Mouse (Mus musculus): Measurements from ENCODE around the gene Dppa5a. TPM values are rescaled to one million over a fixed set of nuclear protein-coding genes. Genes with fewer than 3 reads are reported as not detected.
"Not testable (repeated sequence)": the region's sequence is repeated elsewhere in the genome, so short reads cannot be mapped to it uniquely, and the experiment has no call there.

Gene Dppa5a
- 0.41 and 0.72 TPM in 2 replicates for polyA plus RNA-seq (2014; fragmentation: Nextera tagmentation; extraction: Ambion mirVana)

GRCm38 (mm10) chr9:78367959-78368358, at the start of gene Dppa5a:
Dppa5a (minus strand) TSS chr9:78368177.
- WGBS = 92% methylated on average over 16 of the region's 16 CpGs
- ATAC-seq (ENCODE audit: insufficient read depth, low FRiP score, low TSS enrichment); H3K4me3 ChIP-seq (ENCODE audit: low read depth, low read length): not testable (repeated sequence)

GRCm38 (mm10) chr9:78401596-78401995, 33.6 kb upstream of the Dppa5a start:
- H3K27me3 ChIP-seq (ENCODE audit: control insufficient read depth, insufficient read depth, low read length) = peaks cover 5% of the 10 kb centered on the region
- no peak overlapping the region for H3K27ac ChIP-seq (ENCODE audit: low read depth, low read length)
- H3K4me2 ChIP-seq (ENCODE audit: low read depth) = no peak overlapping the region
- ATAC-seq (ENCODE audit: insufficient read depth, low FRiP score, low TSS enrichment) = no peak
- DNase-seq (ENCODE audit: low spot score) = no peak
- 89% methylated on average over 7 of the region's 7 CpGs for WGBS
- H3K4me3 ChIP-seq (ENCODE audit: low read depth, low read length) = no peak overlapping the region
- no peak overlapping the region for H3K9ac ChIP-seq (ENCODE audit: low read length)
- no peaks in the 10 kb centered on the region for H3K4me1 ChIP-seq (ENCODE audit: control insufficient read depth, insufficient read depth, low read length)
- H3K9me3 ChIP-seq (ENCODE audit: control insufficient read depth, low read length) = no peaks in the 10 kb centered on the region
- H3K36me3 ChIP-seq (ENCODE audit: control insufficient read depth, insufficient read depth, low read length) = no peaks in the 10 kb centered on the region

More at GRCm38 (mm10) chr9:78367959-78368358, at the start of gene Dppa5a:
- H3K4me1 ChIP-seq (ENCODE audit: control insufficient read depth, insufficient read depth, low read length); H3K9me3 ChIP-seq (ENCODE audit: control insufficient read depth, low read length); DNase-seq (ENCODE audit: low spot score); H3K9ac ChIP-seq (ENCODE audit: low read length); H3K27ac ChIP-seq (ENCODE audit: low read depth, low read length); H3K4me2 ChIP-seq (ENCODE audit: low read depth); H3K27me3 ChIP-seq (ENCODE audit: control insufficient read depth, insufficient read depth, low read length); H3K36me3 ChIP-seq (ENCODE audit: control insufficient read depth, insufficient read depth, low read length): not testable (repeated sequence)

DNA sequence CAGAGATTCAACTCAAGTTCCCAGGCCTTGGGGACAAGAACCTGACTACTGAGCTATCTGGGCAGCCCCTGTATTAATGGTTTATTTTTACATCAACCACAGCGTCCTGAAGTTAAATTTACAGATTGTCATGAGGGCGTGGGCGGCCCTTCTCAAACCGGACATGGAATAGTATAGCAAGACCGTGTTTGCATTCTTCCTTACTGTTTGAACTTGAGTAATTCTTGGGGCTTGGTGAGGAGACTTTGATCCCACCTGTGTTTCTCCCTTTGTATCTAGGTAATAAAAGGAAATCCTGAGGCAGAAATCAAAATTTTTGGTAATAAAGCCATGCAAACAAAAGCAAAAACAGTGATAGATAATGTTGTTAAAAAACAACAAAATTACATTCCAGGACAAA, 32.6 kb upstream of the Dppa5a start:
- no peaks in the 10 kb centered on the region for H3K36me3 ChIP-seq (ENCODE audit: control insufficient read depth, insufficient read depth, low read length)
- no peak overlapping the region for H3K9ac ChIP-seq (ENCODE audit: low read length)
- no peak for ATAC-seq (ENCODE audit: insufficient read depth, low FRiP score, low TSS enrichment)
- 86% methylated on average over 5 of the region's 5 CpGs for WGBS
- DNase-seq (ENCODE audit: low spot score) = no peak
- 0 out of 2 replicates have a peak, but pooled peaks cover 4% of the 10 kb centered on the region for H3K4me1 ChIP-seq (ENCODE audit: control insufficient read depth, insufficient read depth, low read length)
- peaks cover 15% of the 10 kb centered on the region for H3K27me3 ChIP-seq (ENCODE audit: control insufficient read depth, insufficient read depth, low read length)
- no peak overlapping the region for H3K4me3 ChIP-seq (ENCODE audit: low read depth, low read length)
- no peak overlapping the region for H3K4me2 ChIP-seq (ENCODE audit: low read depth)
- no peak overlapping the region for H3K27ac ChIP-seq (ENCODE audit: low read depth, low read length)
- H3K9me3 ChIP-seq (ENCODE audit: control insufficient read depth, low read length) = no peaks in the 10 kb centered on the region

DNA sequence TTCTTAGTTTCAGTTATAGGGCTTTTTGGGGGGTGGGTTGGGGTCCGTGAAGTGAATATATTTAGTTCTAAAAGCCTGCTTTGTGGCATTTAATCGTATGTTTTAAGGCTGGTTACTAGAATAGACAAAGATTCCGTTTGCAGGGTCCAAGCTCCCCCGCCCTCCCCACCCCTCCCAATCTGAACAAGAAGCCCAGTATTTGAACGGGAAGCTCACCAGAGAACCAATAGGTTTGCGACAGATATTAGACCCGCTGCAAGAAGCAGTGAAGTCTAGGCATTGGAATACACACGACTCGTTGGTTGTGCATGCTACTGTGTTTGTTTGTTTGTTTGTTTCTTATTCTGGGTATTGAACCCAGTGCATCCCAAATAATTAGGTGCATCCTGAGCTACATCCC, 28.5 kb upstream of the Dppa5a start:
- no peak for DNase-seq (ENCODE audit: low spot score)
- no peaks in the 10 kb centered on the region for H3K9me3 ChIP-seq (ENCODE audit: control insufficient read depth, low read length)
- ATAC-seq (ENCODE audit: insufficient read depth, low FRiP score, low TSS enrichment) = no peak
- H3K27ac ChIP-seq (ENCODE audit: low read depth, low read length) = no peak overlapping the region
- H3K36me3 ChIP-seq (ENCODE audit: control insufficient read depth, insufficient read depth, low read length) = no peaks in the 10 kb centered on the region
- H3K4me2 ChIP-seq (ENCODE audit: low read depth) = no peak overlapping the region; the same call in 1 of the 2 replicates
- WGBS = 63% methylated on average over 9 of the region's 9 CpGs
- no peak overlapping the region for H3K9ac ChIP-seq (ENCODE audit: low read length)
- 0 out of 2 replicates have a peak, but pooled peaks cover 4% of the 10 kb centered on the region for H3K4me1 ChIP-seq (ENCODE audit: control insufficient read depth, insufficient read depth, low read length)
- H3K4me3 ChIP-seq (ENCODE audit: low read depth, low read length) = no peak overlapping the region
- H3K27me3 ChIP-seq (ENCODE audit: control insufficient read depth, insufficient read depth, low read length) = peaks cover 35% of the 10 kb centered on the region

- WGBS = 3% methylated on average over 76 of the region's 93 CpGs
These were observed 27.8 kb upstream of the Dppa5a start, which contains the start of gene Ddx43 for GRCm38 (mm10) chr9:78395630-78396351. Ddx43 (plus strand) TSS chr9:78395777.

GRCm38 (mm10) chr9:78395244-78395629, 27.3 kb upstream of the Dppa5a start:
- no peak overlapping the region for H3K9ac ChIP-seq (ENCODE audit: low read length)
- WGBS = 38% methylated on average over 11 of the region's 11 CpGs
- DNase-seq (ENCODE audit: low spot score) = no peak
- ATAC-seq (ENCODE audit: insufficient read depth, low FRiP score, low TSS enrichment) = no peak
- no peak overlapping the region for H3K27ac ChIP-seq (ENCODE audit: low read depth, low read length)
- peak overlapping the region; percentile 42 for H3K4me2 ChIP-seq (ENCODE audit: low read depth)
- peaks cover 35% of the 10 kb centered on the region for H3K27me3 ChIP-seq (ENCODE audit: control insufficient read depth, insufficient read depth, low read length)
- H3K4me3 ChIP-seq (ENCODE audit: low read depth, low read length) = peak overlapping the region; percentile 28; the same call in 1 of the 2 replicates
- H3K9me3 ChIP-seq (ENCODE audit: control insufficient read depth, low read length) = no peaks in the 10 kb centered on the region
- 0 out of 2 replicates have a peak, but pooled peaks cover 4% of the 10 kb centered on the region for H3K4me1 ChIP-seq (ENCODE audit: control insufficient read depth, insufficient read depth, low read length)
- no peaks in the 10 kb centered on the region for H3K36me3 ChIP-seq (ENCODE audit: control insufficient read depth, insufficient read depth, low read length)

More at GRCm38 (mm10) chr9:78395630-78396351, 27.8 kb upstream of the Dppa5a start, which contains the start of gene Ddx43:
- peaks cover 35% of the 10 kb centered on the region for H3K27me3 ChIP-seq (ENCODE audit: control insufficient read depth, insufficient read depth, low read length)
- H3K27ac ChIP-seq (ENCODE audit: low read depth, low read length) = no peak within 1 kb of the TSS
- DNase-seq (ENCODE audit: low spot score) (peak; percentile 88), ATAC-seq (ENCODE audit: insufficient read depth, low FRiP score, low TSS enrichment) (peak; percentile 97)
- H3K36me3 ChIP-seq (ENCODE audit: control insufficient read depth, insufficient read depth, low read length) = no peaks in the 10 kb centered on the region
- H3K9me3 ChIP-seq (ENCODE audit: control insufficient read depth, low read length) = no peaks in the 10 kb centered on the region
- H3K9ac ChIP-seq (ENCODE audit: low read length) = peak within 1 kb of the TSS; percentile 35
- H3K4me1 ChIP-seq (ENCODE audit: control insufficient read depth, insufficient read depth, low read length) = 0 out of 2 replicates have a peak, but pooled peaks cover 4% of the 10 kb centered on the region
- H3K4me2 ChIP-seq (ENCODE audit: low read depth) = peak within 1 kb of the TSS; percentile 42
- H3K4me3 ChIP-seq (ENCODE audit: low read depth, low read length) = peak within 1 kb of the TSS; percentile 28

- no peak for DNase-seq (ENCODE audit: low spot score)
- Histone ChIP-seq H3K4me3 (ENCODE audit: low read depth, low read length) (no peak overlapping the region), H3K4me1 (ENCODE audit: control insufficient read depth, insufficient read depth, low read length) (0 out of 2 replicates have a peak, but pooled peaks cover 4% of the 10 kb centered on the region), H3K27ac (ENCODE audit: low read depth, low read length) (no peak overlapping the region), H3K9me3 (ENCODE audit: control insufficient read depth, low read length) (no peaks in the 10 kb centered on the region), H3K4me2 (ENCODE audit: low read depth) (no peak overlapping the region), H3K27me3 (ENCODE audit: control insufficient read depth, insufficient read depth, low read length) (peaks cover 35% of the 10 kb centered on the region), H3K9ac (ENCODE audit: low read length) (no peak overlapping the region), H3K36me3 (ENCODE audit: control insufficient read depth, insufficient read depth, low read length) (no peaks in the 10 kb centered on the region)
- no peak for ATAC-seq (ENCODE audit: insufficient read depth, low FRiP score, low TSS enrichment)
- 60% methylated on average over 7 of the region's 7 CpGs for WGBS
These were observed 26.6 kb upstream of the Dppa5a start for GRCm38 (mm10) chr9:78394602-78395001.

GRCm38 (mm10) chr9:78393741-78394140, 25.8 kb upstream of the Dppa5a start:
- DNase-seq (ENCODE audit: low spot score) (no peak), ATAC-seq (ENCODE audit: insufficient read depth, low FRiP score, low TSS enrichment) (no peak)
- Histone ChIP-seq H3K4me2 (ENCODE audit: low read depth) (no peak overlapping the region), H3K4me1 (ENCODE audit: control insufficient read depth, insufficient read depth, low read length) (0 out of 2 replicates have a peak, but pooled peaks cover 4% of the 10 kb centered on the region), H3K27me3 (ENCODE audit: control insufficient read depth, insufficient read depth, low read length) (peaks cover 35% of the 10 kb centered on the region), H3K9me3 (ENCODE audit: control insufficient read depth, low read length) (no peaks in the 10 kb centered on the region), H3K4me3 (ENCODE audit: low read depth, low read length) (no peak overlapping the region), H3K27ac (ENCODE audit: low read depth, low read length) (no peak overlapping the region), H3K36me3 (ENCODE audit: control insufficient read depth, insufficient read depth, low read length) (no peaks in the 10 kb centered on the region), H3K9ac (ENCODE audit: low read length) (no peak overlapping the region)
- WGBS = 88% methylated on average over 10 of the region's 10 CpGs

DNA sequence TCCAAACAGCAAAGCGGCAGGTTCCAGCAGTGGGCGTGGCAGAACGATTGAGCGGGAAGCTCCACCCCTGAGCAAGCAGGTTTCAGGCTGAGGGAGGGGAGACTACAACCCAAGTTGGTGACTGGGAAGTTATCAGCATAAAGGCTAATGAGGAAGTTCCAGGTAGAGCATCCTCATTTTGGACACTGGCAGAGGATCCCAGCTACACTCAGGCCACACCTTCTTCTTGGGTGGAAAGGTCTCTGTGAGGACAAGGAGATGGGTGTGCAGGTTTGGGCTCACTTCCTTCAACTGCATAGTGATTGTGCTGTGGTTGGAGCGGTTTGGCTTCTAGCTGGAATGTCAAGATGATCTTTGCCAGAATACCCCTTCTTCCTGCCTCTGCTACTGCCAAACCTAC, 22.0 kb upstream of the Dppa5a start:
- DNase-seq (ENCODE audit: low spot score) (no peak), ATAC-seq (ENCODE audit: insufficient read depth, low FRiP score, low TSS enrichment) (no peak)
- H3K9me3 ChIP-seq (ENCODE audit: control insufficient read depth, low read length) = no peaks in the 10 kb centered on the region
- no peak overlapping the region for H3K4me3 ChIP-seq (ENCODE audit: low read depth, low read length)
- no peaks in the 10 kb centered on the region for H3K36me3 ChIP-seq (ENCODE audit: control insufficient read depth, insufficient read depth, low read length)
- 34% methylated on average over 5 of the region's 5 CpGs for WGBS
- no peak overlapping the region for H3K9ac ChIP-seq (ENCODE audit: low read length)
- H3K27me3 ChIP-seq (ENCODE audit: control insufficient read depth, insufficient read depth, low read length) = peaks cover 13% of the 10 kb centered on the region
- no peak overlapping the region for H3K27ac ChIP-seq (ENCODE audit: low read depth, low read length)
- no peaks in the 10 kb centered on the region for H3K4me1 ChIP-seq (ENCODE audit: control insufficient read depth, insufficient read depth, low read length)
- no peak overlapping the region for H3K4me2 ChIP-seq (ENCODE audit: low read depth)
